Mouse (Mus musculus): ENCODE data around the gene Foxj2. TPM values are rescaled to one million over a fixed set of nuclear protein-coding genes. Genes with fewer than 3 reads are reported as not detected.

The Foxj2 gene
- total RNA-seq (2021): 10 to 100 TPM; 27.1 to 28.6 TPM

GRCm38 (mm10) chr6:122819306-122820070 is at the start of gene Foxj2:
Foxj2 (plus strand) TSS chr6:122819914.
- DNase-seq (ENCODE audit: low spot score in 2 of 2): peak; percentile 49 to 65
- intact Hi-C loops (cut with DNase I): loop anchor here (1.0 kb wide), 1 partner anchor 8 kb away; no protein-coding TSS in a partner anchor

GRCm38 (mm10) chr6:122770760-122771315 is 48.9 kb upstream of the Foxj2 start:
- peak in 1 of 2 experiments; percentile 70 for DNase-seq (ENCODE audit: low spot score in 2 of 2)
- intact Hi-C loops (cut with DNase I): no loop called here

GRCm38 (mm10) chr6:122772701-122773100 is 47.0 kb upstream of the Foxj2 start:
- intact Hi-C loops (cut with DNase I): no loop called here
- no peak for DNase-seq (ENCODE audit: low spot score in 2 of 2)

- DNase-seq (ENCODE audit: low spot score in 2 of 2): no peak
- intact Hi-C loops (cut with DNase I): no loop called here
These were observed 45.4 kb upstream of the Foxj2 start for GRCm38 (mm10) chr6:122774345-122774744.

- peak in 1 of 2 experiments; percentile 35 for DNase-seq (ENCODE audit: low spot score in 2 of 2)
- intact Hi-C loops (cut with DNase I): no loop called here
These were observed 43.7 kb upstream of the Foxj2 start for GRCm38 (mm10) chr6:122776040-122776439.

GRCm38 (mm10) chr6:122779916-122780315 is 39.8 kb upstream of the Foxj2 start:
- DNase-seq (ENCODE audit: low spot score in 2 of 2): no peak
- intact Hi-C loops (cut with DNase I): no loop called here

GRCm38 (mm10) chr6:122781167-122781566 is 38.5 kb upstream of the Foxj2 start:
- intact Hi-C loops (cut with DNase I): no loop called here

GRCm38 (mm10) chr6:122782164-122782563 is 37.5 kb upstream of the Foxj2 start:
- no peak for DNase-seq (ENCODE audit: low spot score in 2 of 2)
- intact Hi-C loops (cut with DNase I): no loop called here

More at GRCm38 (mm10) chr6:122781167-122781566, 38.5 kb upstream of the Foxj2 start:
- DNase-seq (ENCODE audit: low spot score in 2 of 2): no peak

- DNase-seq (ENCODE audit: low spot score in 2 of 2): peak in 1 of 2 experiments; percentile 55
- intact Hi-C loops (cut with DNase I): loop anchor here (1.0 to 2.0 kb wide), 2 partner anchors 45 to 116 kb away; no protein-coding TSS in a partner anchor
These were observed 34.8 kb upstream of the Foxj2 start for GRCm38 (mm10) chr6:122784866-122785265.

- DNase-seq (ENCODE audit: low spot score in 2 of 2): peak; percentile 82 to 93
- intact Hi-C loops (cut with DNase I): no loop called here
These were observed 33.4 kb upstream of the Foxj2 start for GRCm38 (mm10) chr6:122786275-122786674.

GRCm38 (mm10) chr6:122795254-122795935 is 24.3 kb upstream of the Foxj2 start:
- intact Hi-C loops (cut with DNase I): no loop called here
- peak in 1 of 2 experiments; percentile 43 for DNase-seq (ENCODE audit: low spot score in 2 of 2)

- peak; percentile 70 to 84 for DNase-seq (ENCODE audit: low spot score in 2 of 2)
- intact Hi-C loops (cut with DNase I): loop anchor here (1.0 to 5.0 kb wide), 4 partner anchors 10 to 72 kb away; partner anchors contain the start of gene Necap1
These were observed 18.9 kb upstream of the Foxj2 start for GRCm38 (mm10) chr6:122800640-122801300.

- intact Hi-C loops (cut with DNase I): loop anchor here (1.0 to 5.0 kb wide), 4 partner anchors 9 to 71 kb away; partner anchors contain the start of gene Necap1
- peak; percentile 68 to 70 for DNase-seq (ENCODE audit: low spot score in 2 of 2)
These were observed 18.4 kb upstream of the Foxj2 start, which contains the start of gene Slc2a3 for GRCm38 (mm10) chr6:122801301-122801800. Slc2a3 (minus strand) TSS chr6:122801640.

- intact Hi-C loops (cut with DNase I): loop anchor here (1.0 to 5.0 kb wide), 4 partner anchors 8 to 70 kb away; partner anchors contain the start of gene Necap1
- DNase-seq (ENCODE audit: low spot score in 2 of 2): peak; percentile 47 to 51
These were observed 17.8 kb upstream of the Foxj2 start for GRCm38 (mm10) chr6:122801801-122802514.

- intact Hi-C loops (cut with DNase I): loop anchor here (5.0 kb wide), 2 partner anchors 42 to 68 kb away; partner anchors contain the start of gene Necap1
These were observed 15.3 kb upstream of the Foxj2 start for GRCm38 (mm10) chr6:122804418-122804817.

GRCm38 (mm10) chr6:122810022-122810614 is 9.6 kb upstream of the Foxj2 start:
- intact Hi-C loops (cut with DNase I): loop anchor here (1.0 kb wide), 1 partner anchor 9 kb away; the partner anchor contains the start of gene Slc2a3
- DNase-seq (ENCODE audit: low spot score in 2 of 2): no peak

More at GRCm38 (mm10) chr6:122804418-122804817, 15.3 kb upstream of the Foxj2 start:
- DNase-seq (ENCODE audit: low spot score in 2 of 2): peak; percentile 81 to 91

GRCm38 (mm10) chr6:122810615-122811279 is 9.0 kb upstream of the Foxj2 start:
- peak; percentile 96 to 99 for DNase-seq (ENCODE audit: low spot score in 2 of 2)
- intact Hi-C loops (cut with DNase I): loop anchor here (1.0 kb wide), 2 partner anchors 9 kb away; partner anchors contain the start of genes Foxj2 and Slc2a3

All from left cerebral cortex, postnatal 25 days (tissue).